Mouse (Mus musculus) liver (tissue): ENCODE measurements around the gene Tmem95.

Source experiments
- DNase-seq: peaks from one replicate; pipeline ENCODE4 v3.0.0-alpha.2; 2020; ENCODE audit warnings: mixed read lengths

Gene Tmem95

DNA sequence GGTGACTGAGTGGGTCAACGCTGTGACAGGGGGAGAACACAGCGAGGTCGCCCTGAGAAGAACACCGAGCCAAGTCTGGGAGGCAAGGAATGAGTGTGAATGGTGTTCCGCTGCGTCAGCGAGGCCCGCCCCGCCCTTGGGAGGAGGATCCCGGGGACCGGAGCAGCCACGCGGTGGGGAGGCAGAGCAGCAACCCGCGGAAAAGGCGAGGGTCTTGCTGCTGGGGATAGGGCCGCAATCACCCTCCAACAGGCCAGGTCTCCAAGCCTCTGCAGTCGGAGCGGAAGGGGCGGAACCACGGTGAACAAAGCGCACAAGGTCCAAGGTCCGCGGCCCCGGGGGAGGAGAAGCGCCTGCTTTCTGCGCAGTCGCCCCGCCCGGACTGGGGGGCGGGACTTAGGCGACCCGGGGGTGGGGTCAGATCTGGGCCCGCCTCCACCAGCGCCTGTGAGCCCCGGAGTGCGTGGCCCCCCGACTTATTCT is 31.6 kb downstream of the Tmem95 start, which contains the start of gene Plscr3:
Gene Plscr3, plus strand, starts transcription at position 179 of the 483 bp plus-strand sequence.
- peak; percentile 95 for DNase-seq

DNA sequence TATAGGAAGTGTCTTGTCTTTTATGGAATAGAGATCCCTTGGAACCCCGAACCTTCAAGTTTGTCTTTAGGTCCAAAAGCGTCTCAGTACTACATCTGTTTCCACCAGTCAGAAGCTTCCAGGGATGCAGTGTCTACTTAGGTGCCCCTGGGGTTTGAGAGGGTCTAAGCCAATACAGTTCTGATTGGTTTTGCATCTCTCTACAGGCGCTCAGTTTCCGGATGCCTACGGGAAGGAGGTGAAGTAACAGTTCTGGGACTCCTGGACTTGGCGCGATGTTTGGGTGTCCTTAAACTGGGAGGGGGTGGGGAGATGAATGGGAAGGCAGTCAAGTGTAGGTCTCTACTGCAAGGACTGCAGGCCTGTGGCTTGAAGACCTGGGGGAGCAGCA is 39.1 kb downstream of the Tmem95 start:
- peak; percentile 45 for DNase-seq

DNA sequence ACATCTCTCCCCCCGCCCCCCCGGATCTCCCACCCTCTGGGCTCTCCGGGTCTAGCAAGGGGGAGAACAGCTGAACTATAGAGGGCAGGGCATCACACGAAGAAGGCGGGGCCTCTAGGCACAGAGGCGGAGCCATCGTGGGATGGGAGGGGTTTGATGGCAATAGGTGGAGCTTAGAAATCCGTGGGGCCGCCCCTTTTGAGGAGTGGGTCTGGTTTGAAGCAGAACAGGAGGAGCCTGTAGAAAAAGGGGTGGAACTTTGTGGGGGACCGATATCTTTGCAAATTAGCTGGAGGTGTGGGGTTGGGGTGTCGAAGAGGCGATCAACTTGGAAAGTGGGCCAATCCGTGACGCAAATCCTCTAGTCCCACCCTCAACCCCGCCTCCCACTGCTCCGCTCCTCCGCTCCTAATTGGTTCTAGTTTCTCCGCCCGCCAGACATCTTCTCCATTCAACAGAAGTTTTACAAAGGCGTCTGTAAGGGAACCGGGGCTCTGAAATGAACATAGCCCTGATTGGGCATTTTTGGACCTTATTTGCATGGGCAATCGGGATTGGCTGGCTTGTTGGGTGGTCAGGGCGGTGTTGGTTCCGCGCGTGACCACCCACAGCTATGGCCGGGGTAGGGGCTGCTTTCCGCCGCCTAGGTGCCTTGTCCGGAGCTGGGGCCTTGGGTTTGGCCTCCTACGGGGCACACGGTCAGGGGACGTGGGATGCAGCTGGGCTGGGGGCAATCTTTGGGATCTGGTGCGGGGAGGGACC is 39.7 kb downstream of the Tmem95 start, which contains the start of gene Tmem256:
Gene Tmem256, plus strand, starts transcription at position 563 of the 762 bp plus-strand sequence.
- peak; percentile 95 for DNase-seq

DNA sequence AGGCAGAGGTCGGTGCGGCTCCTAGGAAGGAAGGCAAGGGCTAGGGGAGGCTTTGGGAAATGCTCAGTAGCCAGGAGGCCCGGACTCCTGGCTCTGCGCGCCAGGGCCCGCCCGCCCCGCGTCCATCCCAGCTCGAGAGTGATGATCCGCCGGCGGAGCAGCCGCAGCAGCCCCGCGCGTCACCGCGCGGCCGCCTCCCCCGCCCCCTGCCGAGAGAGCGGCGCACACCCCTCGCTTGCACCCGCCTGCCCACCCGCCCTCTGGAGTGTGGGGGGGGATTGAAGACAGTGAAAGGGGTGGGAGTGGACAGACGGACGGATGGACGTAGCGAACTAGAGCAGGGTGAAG is 40.2 kb downstream of the Tmem95 start, which contains the start of gene Nlgn2:
Gene Nlgn2, minus strand, starts transcription at position 181 of the 348 bp plus-strand sequence.
- DNase-seq: no peak

DNA sequence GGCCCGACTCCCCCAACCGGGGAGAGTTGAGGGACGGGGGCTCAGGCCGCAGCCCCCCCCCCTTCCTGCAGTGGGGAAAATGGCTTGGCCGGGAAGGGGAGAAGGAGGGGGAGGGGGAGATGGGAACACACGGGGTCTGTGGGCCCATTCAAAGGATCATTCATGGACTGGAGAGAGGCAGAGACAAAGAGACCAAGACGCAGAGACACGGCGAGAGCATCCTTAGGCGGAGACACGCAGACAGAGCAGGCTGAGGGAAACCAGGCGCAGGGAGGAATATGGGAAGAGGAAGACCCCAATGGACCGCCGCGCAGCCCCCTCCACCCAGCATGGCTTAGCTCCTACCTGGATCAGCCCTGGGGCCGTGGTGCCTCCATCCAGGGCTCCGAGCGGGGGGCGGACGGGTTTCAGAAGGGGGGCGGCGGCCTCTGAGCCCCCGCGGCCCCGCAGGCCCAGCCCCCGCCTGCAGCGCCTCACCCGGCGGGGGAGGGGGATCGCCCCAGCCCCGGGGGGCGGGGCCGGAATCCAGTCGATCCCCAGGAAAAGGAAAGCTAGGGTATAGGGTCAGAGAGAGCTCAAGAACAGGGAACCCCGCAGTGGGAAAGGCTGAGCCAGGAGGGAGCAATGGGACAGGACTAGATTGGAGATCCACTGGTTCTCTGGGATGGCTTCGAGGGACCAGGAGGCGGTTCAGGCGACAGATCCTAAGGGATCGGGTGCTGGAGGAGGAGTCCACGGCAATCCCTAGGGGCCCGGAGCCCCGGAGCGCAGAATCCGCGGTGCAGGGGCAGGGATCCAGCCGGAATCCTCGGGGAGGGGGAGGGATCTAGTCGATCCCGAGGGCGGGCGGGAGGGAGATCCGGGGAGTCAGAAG is 40.9 kb downstream of the Tmem95 start:
- peak; percentile 33 for DNase-seq

DNA sequence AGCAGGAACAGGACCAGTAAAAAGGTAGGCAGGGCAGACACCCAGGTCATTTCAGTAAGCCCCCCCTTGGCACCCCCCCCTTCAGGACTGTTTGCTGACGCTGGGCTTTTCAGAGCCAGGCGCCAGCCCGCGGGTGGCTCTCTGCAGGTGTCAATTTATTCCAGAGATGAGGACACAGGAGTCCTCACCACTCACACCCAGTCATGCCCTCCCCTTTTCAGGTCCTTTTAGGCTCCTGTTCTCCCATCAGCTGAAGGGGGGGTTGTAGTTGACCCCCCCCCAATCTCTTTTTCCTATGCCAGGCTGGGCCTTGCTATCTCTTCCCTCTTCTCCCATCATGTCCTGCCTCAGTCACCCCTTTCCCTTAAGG is 41.9 kb downstream of the Tmem95 start:
- no peak for DNase-seq

DNA sequence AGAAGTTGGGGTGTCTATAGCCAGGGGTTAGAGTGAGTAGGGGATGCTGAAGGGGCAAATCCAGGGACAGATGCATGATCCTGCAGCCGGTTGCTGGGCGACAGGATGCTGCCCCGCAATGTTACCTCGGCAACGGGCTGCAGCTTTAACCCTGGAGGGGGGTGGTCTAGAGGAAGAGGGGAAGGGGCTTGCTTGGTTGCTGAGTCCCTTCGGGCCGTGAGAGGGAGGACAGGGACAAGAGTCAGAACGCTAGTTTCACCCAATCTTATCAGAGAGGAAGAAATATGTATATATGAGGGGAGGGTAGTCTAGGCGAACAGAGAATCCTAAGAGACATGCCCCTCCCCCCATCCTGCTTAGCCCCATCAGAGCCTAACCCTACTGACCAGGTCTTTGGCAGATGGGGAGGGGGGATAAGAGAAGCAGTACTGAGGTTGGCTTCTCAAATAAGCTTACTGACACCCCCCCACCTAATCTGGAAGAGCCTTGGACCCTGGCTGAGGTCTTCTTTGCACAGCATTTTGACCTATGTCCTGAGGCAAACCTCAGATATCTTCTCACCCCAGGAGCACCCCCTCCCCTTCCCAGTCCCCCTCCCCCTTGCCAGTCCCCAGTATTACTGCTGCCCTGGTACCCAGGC is 42.4 kb downstream of the Tmem95 start:
- no peak for DNase-seq

DNA sequence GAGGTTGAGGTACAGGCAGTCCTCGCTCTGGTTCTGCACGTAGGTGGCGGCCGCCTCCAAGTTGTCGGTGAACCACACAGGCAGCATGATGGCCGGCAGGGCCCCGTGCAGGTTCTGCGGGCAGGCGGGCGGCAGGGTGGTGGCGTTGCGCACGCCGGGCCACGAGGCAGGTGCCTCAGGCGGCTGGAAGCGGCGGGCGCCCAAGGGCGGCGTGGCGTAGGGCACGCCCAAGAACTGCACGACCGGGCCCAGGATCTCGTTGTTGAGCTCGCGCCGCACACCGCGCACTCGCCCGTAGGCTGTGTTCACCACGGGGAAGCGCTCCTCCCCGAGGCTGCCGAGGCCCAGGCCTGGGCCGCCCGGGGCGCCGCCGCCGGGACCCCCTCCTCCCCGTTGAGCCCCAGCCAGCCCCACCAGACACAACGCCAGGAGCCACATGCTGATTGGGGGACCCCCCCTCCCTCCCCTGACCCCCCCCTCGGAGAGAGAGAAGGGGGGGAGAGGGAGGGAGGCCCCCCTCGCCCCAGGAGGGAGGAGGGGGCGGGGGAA is 43.7 kb downstream of the Tmem95 start:
- peak; percentile 79 for DNase-seq

DNA sequence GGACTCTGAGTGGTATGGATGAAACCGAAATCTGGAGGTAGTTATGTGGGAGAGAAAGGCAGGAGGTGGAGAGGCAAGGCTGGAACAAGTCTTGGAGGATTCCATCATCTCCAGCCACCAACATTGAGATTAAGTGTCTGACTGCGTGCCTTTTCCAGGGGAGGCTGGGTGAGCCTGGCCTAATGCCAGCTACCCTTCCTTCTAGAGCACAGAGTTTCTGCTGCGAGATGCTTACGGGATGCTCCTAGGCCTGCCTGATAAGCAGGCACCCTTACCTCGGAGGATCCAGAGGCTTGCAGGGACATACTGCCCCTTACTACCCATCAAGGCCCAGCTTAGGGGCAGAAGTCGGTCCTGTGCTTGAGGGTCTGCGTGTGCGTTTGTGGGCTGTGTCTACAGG is 44.3 kb downstream of the Tmem95 start:
- no peak for DNase-seq

DNA sequence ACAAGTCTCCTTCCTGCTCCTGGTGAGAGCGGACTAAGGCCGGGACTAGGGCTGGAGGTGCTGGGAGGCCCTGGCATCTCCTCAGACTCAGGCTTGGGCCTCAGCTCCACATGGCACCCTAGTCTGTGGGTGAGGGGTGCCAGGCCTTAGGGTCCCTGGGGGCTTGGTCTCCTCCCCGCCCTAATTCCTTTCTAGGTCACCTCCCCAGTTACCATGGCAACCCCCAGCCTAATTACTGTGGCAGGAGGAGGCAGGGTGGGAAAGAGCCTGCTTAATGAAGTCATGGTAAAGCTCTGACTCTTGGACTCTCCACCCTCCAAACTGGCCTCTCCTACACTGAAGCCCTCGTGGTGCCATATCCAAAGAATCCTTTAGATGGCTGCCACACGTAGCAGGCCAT is 49.0 kb downstream of the Tmem95 start:
- no peak for DNase-seq
